Mouse (Mus musculus): ENCODE measurements at regions not wholly inside any gene's neighbourhood (a gene's known extent, or its start where the extent isn't known, plus 50 kb on each side); places are given as distances from the start of the nearest gene placed in this dataset.
A peak's percentile ranks its signal among the peaks of the same experiment; 100 is the strongest.
"Not testable (repeated sequence)": the region's sequence is repeated elsewhere in the genome, so short reads cannot be mapped to it uniquely, and the experiment has no call there.

DNA sequence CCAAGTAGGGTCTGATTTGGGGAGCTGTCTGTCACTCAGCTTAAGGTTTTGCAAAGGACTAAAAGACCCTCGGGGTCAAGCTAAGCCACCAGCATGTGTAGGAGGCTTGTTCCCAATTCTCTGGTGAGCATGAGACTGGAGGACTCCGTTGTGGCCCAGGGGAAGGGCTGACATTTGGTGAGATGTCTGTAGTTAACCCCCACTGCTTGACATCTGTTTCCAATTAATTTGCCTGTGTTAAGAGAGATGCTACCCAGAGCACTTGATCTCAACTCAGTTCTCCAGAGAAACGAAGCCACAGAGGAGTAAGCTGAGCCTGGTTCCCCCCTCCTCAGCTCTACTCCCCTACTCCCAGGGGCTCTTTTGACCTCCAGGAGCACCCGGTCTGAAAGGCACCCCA lies 100.2 kb upstream of the Top1 start:
- H3K4me2 ChIP-seq (ENCODE audit: low read length): no peak overlapping the region
- H3K9me3 ChIP-seq (ENCODE audit: control insufficient read depth, low read length): no peaks in the 10 kb centered on the region
- WGBS: 34% methylated on average over 4 of the region's 4 CpGs
- no peaks in the 10 kb centered on the region for H3K36me3 ChIP-seq (ENCODE audit: control insufficient read depth, insufficient read depth, low read length)
- H3K27ac ChIP-seq (ENCODE audit: low read depth): no peak overlapping the region
- no peak overlapping the region for H3K9ac ChIP-seq (ENCODE audit: low read length)
- H3K4me3 ChIP-seq (ENCODE audit: low read depth, low read length): no peak overlapping the region
- no peaks in the 10 kb centered on the region for H3K4me1 ChIP-seq (replicated peaks; ENCODE audit: control insufficient read depth, insufficient read depth, low read length)
- DNase-seq (ENCODE audit: low spot score) (no peak), ATAC-seq (replicated peaks; ENCODE audit: low FRiP score, low TSS enrichment, low read depth) (no peak)
- H3K27me3 ChIP-seq (replicated peaks; ENCODE audit: control insufficient read depth, insufficient read depth, low read length): no peaks in the 10 kb centered on the region

DNA sequence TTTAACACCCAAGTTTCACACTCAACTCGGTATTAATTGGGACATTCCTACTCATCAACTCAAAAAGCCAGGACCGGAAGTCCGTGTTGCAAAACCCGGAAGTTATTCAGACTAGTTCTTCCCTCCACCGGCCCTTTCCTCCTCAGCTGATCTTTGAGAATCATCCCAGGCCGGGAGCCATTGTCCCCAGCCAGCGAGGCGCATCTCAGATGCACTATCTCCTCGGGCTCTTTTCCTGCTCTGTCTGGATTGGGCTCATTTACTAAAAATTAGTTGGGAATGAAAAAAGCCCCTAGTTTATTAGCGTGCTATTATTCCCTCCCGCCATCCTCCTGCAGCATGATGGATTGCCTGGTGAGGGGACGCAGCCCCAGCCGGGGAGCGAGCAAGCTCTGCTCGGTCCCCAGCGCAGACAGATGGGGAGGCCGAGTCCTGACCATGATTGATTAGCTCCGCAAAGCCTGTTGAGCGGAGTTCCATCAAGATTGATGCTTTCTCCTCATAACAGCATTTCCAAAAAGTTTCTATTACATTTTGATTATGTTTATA lies 93.5 kb upstream of the Top1 start:
- Histone ChIP-seq H3K4me2 (ENCODE audit: low read length) (no peak overlapping the region), H3K27ac (ENCODE audit: low read depth) (no peak overlapping the region), H3K9me3 (ENCODE audit: control insufficient read depth, low read length) (no peaks in the 10 kb centered on the region), H3K36me3 (ENCODE audit: control insufficient read depth, insufficient read depth, low read length) (no peaks in the 10 kb centered on the region), H3K4me1 (replicated peaks; ENCODE audit: control insufficient read depth, insufficient read depth, low read length) (peaks cover 6% of the 10 kb centered on the region; the same call in 1 of the 2 replicates), H3K27me3 (replicated peaks; ENCODE audit: control insufficient read depth, insufficient read depth, low read length) (no peaks in the 10 kb centered on the region), H3K4me3 (ENCODE audit: low read depth, low read length) (no peak overlapping the region), H3K9ac (ENCODE audit: low read length) (no peak overlapping the region)
- WGBS: 55% methylated on average over 19 of the region's 19 CpGs
- ATAC-seq (replicated peaks; ENCODE audit: low FRiP score, low TSS enrichment, low read depth): no peak
- DNase-seq (ENCODE audit: low spot score): no peak

GRCm38 (mm10) chr2:160561711-160562110 lies 84.0 kb upstream of the Top1 start:
- Histone ChIP-seq H3K27me3 (replicated peaks; ENCODE audit: control insufficient read depth, insufficient read depth, low read length) (no peaks in the 10 kb centered on the region), H3K4me3 (ENCODE audit: low read depth, low read length) (no peak overlapping the region), H3K9ac (ENCODE audit: low read length) (no peak overlapping the region), H3K9me3 (ENCODE audit: control insufficient read depth, low read length) (no peaks in the 10 kb centered on the region), H3K4me1 (replicated peaks; ENCODE audit: control insufficient read depth, insufficient read depth, low read length) (no peaks in the 10 kb centered on the region), H3K4me2 (ENCODE audit: low read length) (no peak overlapping the region), H3K27ac (ENCODE audit: low read depth) (no peak overlapping the region), H3K36me3 (ENCODE audit: control insufficient read depth, insufficient read depth, low read length) (no peaks in the 10 kb centered on the region)
- WGBS: 70% methylated on average over 14 of the region's 14 CpGs
- no peak for ATAC-seq (replicated peaks; ENCODE audit: low FRiP score, low TSS enrichment, low read depth)
- peak; percentile 42 for DNase-seq (ENCODE audit: low spot score)

- Histone ChIP-seq H3K9ac (ENCODE audit: low read length) (no peak overlapping the region), H3K4me2 (ENCODE audit: low read length) (no peak overlapping the region), H3K4me3 (ENCODE audit: low read depth, low read length) (no peak overlapping the region), H3K27ac (ENCODE audit: low read depth) (no peak overlapping the region), H3K27me3 (replicated peaks; ENCODE audit: control insufficient read depth, insufficient read depth, low read length) (no peaks in the 10 kb centered on the region), H3K4me1 (replicated peaks; ENCODE audit: control insufficient read depth, insufficient read depth, low read length) (no peaks in the 10 kb centered on the region), H3K9me3 (ENCODE audit: control insufficient read depth, low read length) (no peaks in the 10 kb centered on the region), H3K36me3 (ENCODE audit: control insufficient read depth, insufficient read depth, low read length) (no peaks in the 10 kb centered on the region)
- no peak for ATAC-seq (replicated peaks; ENCODE audit: low FRiP score, low TSS enrichment, low read depth)
- 90% methylated on average over 4 of the region's 4 CpGs for WGBS
- DNase-seq (ENCODE audit: low spot score): no peak
Measured at GRCm38 (mm10) chr2:160567813-160568212, 77.9 kb upstream of the Top1 start.

GRCm38 (mm10) chr2:160569496-160569895 lies 76.2 kb upstream of the Top1 start:
- Histone ChIP-seq H3K9me3 (ENCODE audit: control insufficient read depth, low read length) (no peaks in the 10 kb centered on the region), H3K36me3 (ENCODE audit: control insufficient read depth, insufficient read depth, low read length) (no peaks in the 10 kb centered on the region), H3K27ac (ENCODE audit: low read depth) (no peak overlapping the region), H3K4me1 (replicated peaks; ENCODE audit: control insufficient read depth, insufficient read depth, low read length) (no peaks in the 10 kb centered on the region), H3K27me3 (replicated peaks; ENCODE audit: control insufficient read depth, insufficient read depth, low read length) (no peaks in the 10 kb centered on the region), H3K9ac (ENCODE audit: low read length) (no peak overlapping the region), H3K4me3 (ENCODE audit: low read depth, low read length) (no peak overlapping the region), H3K4me2 (ENCODE audit: low read length) (no peak overlapping the region)
- 83% methylated on average over 5 of the region's 5 CpGs for WGBS
- no peak for ATAC-seq (replicated peaks; ENCODE audit: low FRiP score, low TSS enrichment, low read depth)
- DNase-seq (ENCODE audit: low spot score): no peak

DNA sequence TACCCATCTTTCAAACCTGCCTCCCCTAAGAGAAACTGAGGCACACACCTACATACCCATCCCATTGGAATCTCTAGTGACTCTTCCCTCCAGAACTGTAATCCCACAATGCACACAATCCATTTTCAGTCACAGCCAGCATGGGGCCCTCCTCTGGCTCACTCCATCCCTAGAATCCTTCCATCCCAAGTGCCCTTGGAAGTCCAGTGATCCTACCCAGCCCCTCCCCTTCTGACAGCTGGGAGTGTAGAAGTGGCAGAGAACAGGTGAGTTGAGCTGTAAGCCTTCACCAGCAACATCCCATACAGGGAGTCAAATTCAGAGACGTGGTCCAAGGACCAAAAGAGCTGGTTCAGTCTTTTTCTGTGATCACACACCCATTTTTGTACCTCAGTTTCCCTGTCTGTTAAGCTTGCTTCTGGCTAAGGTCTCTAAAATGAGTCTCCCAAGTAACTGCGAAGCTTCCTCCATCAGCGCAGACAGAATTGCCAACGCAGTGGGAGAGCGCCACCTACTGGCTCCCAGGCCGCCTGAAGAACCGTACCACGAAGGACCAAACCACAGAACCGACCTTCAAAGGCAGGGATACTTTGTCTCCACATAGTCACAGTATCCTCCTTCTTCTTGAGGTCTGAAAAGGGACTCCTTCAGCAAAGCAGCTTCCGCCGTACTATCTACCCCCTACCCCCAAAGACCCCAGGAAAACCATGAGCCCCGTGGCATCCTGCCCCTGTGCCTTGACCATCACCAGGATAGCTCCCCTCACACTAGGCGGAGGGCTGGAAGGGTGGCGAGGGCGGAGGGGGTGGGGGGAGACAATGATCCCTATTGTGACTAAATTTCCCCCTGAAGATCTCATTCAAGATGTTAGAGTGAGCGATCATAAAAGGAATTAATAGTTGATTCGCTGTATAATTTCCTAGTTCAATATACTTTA lies 67.0 kb upstream of the Top1 start:
- Histone ChIP-seq H3K4me1 (replicated peaks; ENCODE audit: control insufficient read depth, insufficient read depth, low read length) (no peaks in the 10 kb centered on the region), H3K9me3 (ENCODE audit: control insufficient read depth, low read length) (no peaks in the 10 kb centered on the region), H3K27me3 (replicated peaks; ENCODE audit: control insufficient read depth, insufficient read depth, low read length) (peaks cover 31% of the 10 kb centered on the region), H3K9ac (ENCODE audit: low read length) (no peak overlapping the region), H3K4me2 (ENCODE audit: low read length) (no peak overlapping the region), H3K4me3 (ENCODE audit: low read depth, low read length) (no peak overlapping the region), H3K36me3 (ENCODE audit: control insufficient read depth, insufficient read depth, low read length) (no peaks in the 10 kb centered on the region), H3K27ac (ENCODE audit: low read depth) (no peak overlapping the region)
- peak; percentile 94 for DNase-seq (ENCODE audit: low spot score)
- ATAC-seq (replicated peaks; ENCODE audit: low FRiP score, low TSS enrichment, low read depth): peak; percentile 69; the same call in 1 of the 2 replicates
- WGBS: 10% methylated on average over 17 of the region's 17 CpGs

DNA sequence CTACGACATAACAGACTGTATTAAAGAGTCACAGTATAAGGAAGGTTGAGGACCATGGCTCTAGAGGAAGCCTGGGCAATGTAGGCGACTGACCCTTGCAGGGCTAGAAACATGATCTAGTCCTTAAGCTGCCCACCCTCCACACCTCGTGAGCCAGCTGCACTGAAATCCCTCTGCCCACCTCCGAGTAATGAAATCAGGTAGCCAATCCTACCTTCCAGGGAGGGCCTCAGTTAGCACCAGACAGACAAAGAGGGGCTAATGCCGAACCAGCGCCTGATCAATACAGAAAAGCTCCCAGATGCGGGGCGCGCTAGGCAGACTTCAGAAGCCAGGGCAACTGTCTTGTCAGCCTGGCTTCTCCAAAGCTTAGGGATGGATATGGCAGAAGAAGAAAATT lies 65.4 kb upstream of the Top1 start:
- H3K4me1 ChIP-seq (replicated peaks; ENCODE audit: control insufficient read depth, insufficient read depth, low read length): no peaks in the 10 kb centered on the region
- 33% methylated on average over 9 of the region's 9 CpGs for WGBS
- H3K27me3 ChIP-seq (replicated peaks; ENCODE audit: control insufficient read depth, insufficient read depth, low read length): peaks cover 34% of the 10 kb centered on the region
- no peak overlapping the region for H3K9ac ChIP-seq (ENCODE audit: low read length)
- no peaks in the 10 kb centered on the region for H3K36me3 ChIP-seq (ENCODE audit: control insufficient read depth, insufficient read depth, low read length)
- DNase-seq (ENCODE audit: low spot score) (peak; percentile 50), ATAC-seq (replicated peaks; ENCODE audit: low FRiP score, low TSS enrichment, low read depth) (no peak)
- no peaks in the 10 kb centered on the region for H3K9me3 ChIP-seq (ENCODE audit: control insufficient read depth, low read length)
- no peak overlapping the region for H3K4me3 ChIP-seq (ENCODE audit: low read depth, low read length)
- H3K4me2 ChIP-seq (ENCODE audit: low read length): no peak overlapping the region
- no peak overlapping the region for H3K27ac ChIP-seq (ENCODE audit: low read depth)

GRCm38 (mm10) chr2:160581029-160581428 lies 64.7 kb upstream of the Top1 start:
- no peak overlapping the region for H3K27ac ChIP-seq (ENCODE audit: low read depth)
- H3K4me1 ChIP-seq (replicated peaks; ENCODE audit: control insufficient read depth, insufficient read depth, low read length): no peaks in the 10 kb centered on the region
- peaks cover 39% of the 10 kb centered on the region for H3K27me3 ChIP-seq (replicated peaks; ENCODE audit: control insufficient read depth, insufficient read depth, low read length)
- H3K36me3 ChIP-seq (ENCODE audit: control insufficient read depth, insufficient read depth, low read length): no peaks in the 10 kb centered on the region
- H3K9me3 ChIP-seq (ENCODE audit: control insufficient read depth, low read length): no peaks in the 10 kb centered on the region
- ATAC-seq (replicated peaks; ENCODE audit: low FRiP score, low TSS enrichment, low read depth) (no peak), DNase-seq (ENCODE audit: low spot score) (peak; percentile 49)
- no peak overlapping the region for H3K9ac ChIP-seq (ENCODE audit: low read length)
- 13% methylated on average over 9 of the region's 9 CpGs for WGBS
- H3K4me2 ChIP-seq (ENCODE audit: low read length): no peak overlapping the region
- no peak overlapping the region for H3K4me3 ChIP-seq (ENCODE audit: low read depth, low read length)

GRCm38 (mm10) chr2:160583034-160583433 lies 62.7 kb upstream of the Top1 start:
- DNase-seq (ENCODE audit: low spot score); H3K4me2 ChIP-seq (ENCODE audit: low read length); H3K9ac ChIP-seq (ENCODE audit: low read length); H3K4me1 ChIP-seq (replicated peaks; ENCODE audit: control insufficient read depth, insufficient read depth, low read length); H3K36me3 ChIP-seq (ENCODE audit: control insufficient read depth, insufficient read depth, low read length); ATAC-seq (replicated peaks; ENCODE audit: low FRiP score, low TSS enrichment, low read depth); H3K27ac ChIP-seq (ENCODE audit: low read depth); H3K9me3 ChIP-seq (ENCODE audit: control insufficient read depth, low read length); H3K4me3 ChIP-seq (ENCODE audit: low read depth, low read length): not testable (repeated sequence)
- peaks cover 40% of the 10 kb centered on the region for H3K27me3 ChIP-seq (replicated peaks; ENCODE audit: control insufficient read depth, insufficient read depth, low read length)
- WGBS: 96% methylated on average over 19 of the region's 19 CpGs

All from intestine, embryonic 14.5 days (tissue).